Mouse (Mus musculus) embryonic facial prominence, embryonic 13.5 days (tissue): ENCODE results near the gene Nxpe4. TPM values are rescaled to one million over a fixed set of nuclear protein-coding genes. Genes with fewer than 3 reads are reported as not detected.
"Not testable (repeated sequence)": the region's sequence is repeated elsewhere in the genome, so short reads cannot be mapped to it uniquely, and the experiment has no call there.

Source experiments
- ATAC-seq: fragments of 200-750 bp; cut with Nextera tagmentation; 2 replicates; pipeline ENCODE4 v1.8.0; 2017; ENCODE audit warnings: low read depth; ENCODE audit not compliant: insufficient number of reproducible peaks, insufficient read depth, low FRiP score, low TSS enrichment
- H3K27ac ChIP-seq: fragments of 300-500 bp; sonication (generic); 2 replicates; pipeline ENCODE4 v1.5.1; 2015; ENCODE audit warnings: moderate library complexity, mild to moderate bottlenecking, inconsistent platforms
- H3K27me3 ChIP-seq: fragments of 300-500 bp; sonication (generic); 2 replicates; pipeline ENCODE4 v1.6.1; 2015; ENCODE audit warnings: mild to moderate bottlenecking, inconsistent platforms
- H3K36me3 ChIP-seq: fragments of 300-500 bp; sonication (generic); 2 replicates; pipeline ENCODE4 v1.6.1; 2015; ENCODE audit warnings: mild to moderate bottlenecking, inconsistent platforms
- H3K4me1 ChIP-seq: fragments of 300-500 bp; sonication (generic); 2 replicates; pipeline ENCODE4 v1.6.1; 2015; ENCODE audit warnings: inconsistent platforms
- H3K4me2 ChIP-seq: fragments of 300-500 bp; sonication (generic); 2 replicates; pipeline ENCODE4 v1.6.1; 2015; ENCODE audit warnings: moderate library complexity, mild to moderate bottlenecking, inconsistent platforms
- H3K4me3 ChIP-seq: fragments of 300-500 bp; sonication (generic); 2 replicates; pipeline ENCODE4 v1.5.1; 2015; ENCODE audit warnings: mild to moderate bottlenecking, inconsistent platforms
- H3K9ac ChIP-seq: fragments of 300-500 bp; sonication (generic); 2 replicates; pipeline ENCODE4 v1.6.1; 2015; ENCODE audit warnings: mild to moderate bottlenecking, inconsistent platforms
- H3K9me3 ChIP-seq: fragments of 300-500 bp; sonication (generic); 2 replicates; pipeline ENCODE4 v1.6.1; 2016; ENCODE audit warnings: inconsistent platforms
- WGBS: fragments of 180-500 bp; shearing (Covaris S2); methylation state at CpG from one replicate; pipeline ENCODE4 v1.1.7; 2015; ENCODE audit warnings: mixed read lengths; 5-methylcytosine and 5-hydroxymethylcytosine counted together
- polyA plus RNA-seq: library from polyadenylated mRNA; unstranded; fragments of >200 nt; fragmentation: Nextera tagmentation; extraction: Ambion mirVana; gene quantifications from 2 replicates; pipeline ENCODE4 v1.2.1, GENCODE M21; 2015

Nxpe4 gene
- polyA plus RNA-seq, 1 experiment from 2014 or later: 8.2 TPM

DNA sequence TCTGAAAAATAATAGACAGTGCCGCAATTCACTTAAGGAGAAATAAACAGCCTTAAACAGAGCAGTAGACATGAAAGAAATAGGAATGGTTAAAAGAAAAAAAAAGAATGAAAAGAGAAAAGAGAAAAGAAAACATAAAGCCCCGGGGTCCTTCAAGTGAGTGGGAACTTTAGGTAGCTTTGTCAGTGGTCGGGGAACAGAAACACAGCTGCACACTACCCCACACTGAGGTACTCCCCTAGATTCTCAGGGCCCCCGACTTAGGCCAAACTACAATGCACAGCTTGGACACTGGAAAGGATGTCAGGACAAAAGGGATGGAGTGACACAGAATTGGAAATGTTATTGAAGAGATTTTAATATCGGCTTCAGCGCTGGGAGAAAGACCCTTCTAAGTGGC, 200.9 kb downstream of the Nxpe4 start:
- H3K9me3 ChIP-seq: no peaks in the 10 kb centered on the region
- 64% methylated on average over 6 of the region's 6 CpGs for WGBS
- H3K4me1 ChIP-seq: peaks cover 17% of the 10 kb centered on the region; the same call in 1 of the 2 replicates
- no peaks in the 10 kb centered on the region for H3K27me3 ChIP-seq
- H3K27ac ChIP-seq: no peak overlapping the region
- no peak for ATAC-seq
- H3K36me3 ChIP-seq: no peaks in the 10 kb centered on the region
- no peak overlapping the region for H3K9ac ChIP-seq
- no peak overlapping the region for H3K4me2 ChIP-seq
- H3K4me3 ChIP-seq: no peak overlapping the region

DNA sequence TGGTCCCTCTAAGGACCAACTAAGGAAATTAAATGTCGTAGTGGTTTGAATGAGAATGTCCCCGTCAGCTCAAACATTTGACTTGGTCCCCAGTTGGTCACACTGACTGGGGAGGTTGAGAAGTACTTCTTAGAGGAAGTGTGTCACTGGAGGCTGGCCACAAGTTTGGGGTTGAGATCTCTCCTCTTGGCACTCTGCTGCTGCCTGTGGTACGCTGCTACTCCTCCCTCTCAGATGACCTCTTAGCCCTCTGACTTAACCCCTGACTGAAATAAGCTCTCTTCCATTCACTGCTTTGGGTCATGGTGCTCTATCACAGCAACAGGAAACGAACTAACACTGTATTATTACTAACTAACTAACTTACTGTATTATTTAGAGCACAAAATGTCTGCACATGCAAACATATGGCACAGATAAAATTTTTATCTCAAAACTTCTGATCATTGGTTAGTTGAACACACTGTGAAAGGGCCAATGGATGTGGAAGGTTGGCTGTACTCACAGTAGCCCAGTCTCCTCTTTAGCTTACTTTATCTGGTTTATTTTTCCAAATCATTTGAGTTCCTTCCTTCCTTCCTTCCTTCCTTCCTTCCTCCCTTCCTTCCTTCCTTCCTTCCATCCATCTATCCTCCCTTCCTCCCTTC, 211.5 kb downstream of the Nxpe4 start:
- Histone ChIP-seq H3K4me1 (no peaks in the 10 kb centered on the region), H3K27me3 (no peaks in the 10 kb centered on the region), H3K27ac (no peak overlapping the region), H3K36me3 (no peaks in the 10 kb centered on the region), H3K9ac (no peak overlapping the region), H3K4me2 (no peak overlapping the region), H3K9me3 (no peaks in the 10 kb centered on the region), H3K4me3 (no peak overlapping the region)
- 60% methylated on average over 4 of the region's 4 CpGs for WGBS
- no peak for ATAC-seq

DNA sequence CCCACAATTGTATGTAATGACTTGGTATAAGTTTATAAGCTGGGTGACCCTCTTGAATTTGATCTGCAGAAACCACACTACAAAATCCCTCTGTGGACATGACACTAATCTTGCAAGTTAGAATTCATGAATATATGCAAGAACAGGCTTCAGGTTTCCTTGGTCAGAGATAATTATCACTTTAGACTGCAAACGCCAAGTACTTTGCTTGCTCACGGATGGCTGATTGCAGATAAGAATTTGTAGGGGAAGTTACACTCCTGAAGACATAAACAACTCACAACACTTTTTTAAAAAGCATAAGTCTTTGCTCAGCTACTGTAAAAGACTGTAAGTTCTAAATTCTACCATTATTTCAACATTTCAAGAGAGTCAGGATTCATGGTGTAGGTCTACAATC, 212.5 kb downstream of the Nxpe4 start:
- no peaks in the 10 kb centered on the region for H3K4me1 ChIP-seq
- H3K4me2 ChIP-seq: no peak overlapping the region
- no peak overlapping the region for H3K27ac ChIP-seq
- no peak overlapping the region for H3K9ac ChIP-seq
- H3K27me3 ChIP-seq: no peaks in the 10 kb centered on the region
- H3K4me3 ChIP-seq: no peak overlapping the region
- no peak for ATAC-seq
- WGBS: 39% methylated on average over 2 of the region's 2 CpGs
- H3K36me3 ChIP-seq: no peaks in the 10 kb centered on the region
- no peaks in the 10 kb centered on the region for H3K9me3 ChIP-seq

DNA sequence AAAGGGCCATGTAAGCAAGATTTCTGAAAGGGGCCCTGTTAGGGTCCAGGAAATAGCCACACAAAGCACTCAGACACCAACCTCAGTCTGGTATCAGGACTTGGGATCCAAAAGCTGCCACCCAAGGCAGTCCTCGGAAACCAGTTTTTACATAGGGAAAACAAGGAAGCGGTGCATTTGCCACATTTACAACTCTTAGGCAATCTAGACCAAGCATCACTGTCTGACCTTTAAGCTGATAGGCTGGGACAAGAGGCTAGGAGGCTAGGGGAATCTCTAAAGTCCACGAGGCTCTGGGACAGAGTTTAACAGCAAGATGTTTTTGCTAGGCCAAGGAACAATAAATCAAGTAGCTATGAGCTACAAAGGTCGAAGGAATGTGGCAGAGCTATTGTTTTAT, 226.6 kb downstream of the Nxpe4 start:
- H3K9ac ChIP-seq: no peak overlapping the region
- WGBS: 82% methylated on average over 4 of the region's 4 CpGs

DNA sequence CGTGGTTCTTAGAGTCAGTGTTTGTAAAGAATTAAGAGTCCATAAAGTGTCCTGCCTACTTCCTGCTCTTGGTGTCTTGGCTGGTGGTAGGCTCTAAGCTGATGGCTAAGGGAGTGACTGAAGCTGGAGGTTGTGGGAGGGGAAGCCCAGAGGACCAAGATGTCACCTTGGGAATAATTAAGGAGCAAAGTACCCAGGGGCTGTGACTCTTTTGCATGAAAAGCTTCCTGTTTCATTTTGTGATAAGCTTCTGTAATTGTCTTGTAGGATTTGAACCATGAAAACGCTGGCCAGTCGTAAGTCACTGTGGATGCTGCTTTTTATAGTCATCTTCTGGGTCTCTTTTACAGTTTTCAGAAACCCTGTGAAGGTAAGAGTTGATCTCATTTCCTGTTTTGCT, 228.2 kb downstream of the Nxpe4 start:
- 74% methylated on average over 3 of the region's 3 CpGs for WGBS
- Histone ChIP-seq H3K27me3 (no peaks in the 10 kb centered on the region), H3K4me1 (no peaks in the 10 kb centered on the region), H3K27ac (no peak overlapping the region), H3K4me3 (no peak overlapping the region), H3K4me2 (no peak overlapping the region), H3K36me3 (no peaks in the 10 kb centered on the region), H3K9ac (no peak overlapping the region), H3K9me3 (no peaks in the 10 kb centered on the region)
- ATAC-seq: no peak

More for the DNA sequence above, 226.6 kb downstream of the Nxpe4 start:
- Histone ChIP-seq H3K27ac (no peak overlapping the region), H3K36me3 (no peaks in the 10 kb centered on the region), H3K4me2 (no peak overlapping the region), H3K4me3 (no peak overlapping the region), H3K27me3 (no peaks in the 10 kb centered on the region), H3K9me3 (no peaks in the 10 kb centered on the region), H3K4me1 (no peaks in the 10 kb centered on the region)
- ATAC-seq: no peak

DNA sequence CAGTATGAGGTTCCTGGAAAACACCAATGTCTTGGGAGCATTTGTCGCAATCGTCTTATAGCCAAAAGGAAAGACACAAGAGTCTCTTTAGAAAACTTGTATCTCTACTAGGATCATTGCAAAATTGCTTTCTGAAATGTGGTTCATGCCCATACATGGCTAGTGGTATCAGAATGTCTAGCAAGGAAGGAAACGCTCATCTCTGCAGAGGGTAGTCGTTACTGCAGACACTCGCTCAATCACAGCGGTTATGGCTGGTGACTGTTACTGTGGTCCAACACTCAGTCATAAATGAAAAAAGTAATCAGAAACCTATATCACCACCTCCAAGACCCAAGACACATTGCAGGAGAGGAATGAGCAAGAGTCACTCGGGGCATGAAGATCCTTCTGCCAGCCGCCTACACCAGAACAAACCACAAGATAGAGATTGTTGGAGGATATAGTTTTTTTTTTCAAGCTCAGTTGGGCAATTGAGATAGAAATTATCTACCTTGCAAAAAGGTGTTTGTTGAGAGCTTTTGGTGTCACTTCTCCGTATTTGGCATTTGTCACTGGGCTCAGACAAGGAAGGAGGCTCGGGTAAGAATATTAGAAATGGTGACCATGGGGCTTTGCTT, 241.9 kb downstream of the Nxpe4 start:
- Histone ChIP-seq H3K27me3 (no peaks in the 10 kb centered on the region), H3K27ac (no peak overlapping the region), H3K4me1 (no peaks in the 10 kb centered on the region), H3K36me3 (no peaks in the 10 kb centered on the region), H3K9me3 (no peaks in the 10 kb centered on the region), H3K4me3 (no peak overlapping the region), H3K9ac (no peak overlapping the region), H3K4me2 (no peak overlapping the region)
- 89% methylated on average over 10 of the region's 10 CpGs for WGBS
- no peak for ATAC-seq

DNA sequence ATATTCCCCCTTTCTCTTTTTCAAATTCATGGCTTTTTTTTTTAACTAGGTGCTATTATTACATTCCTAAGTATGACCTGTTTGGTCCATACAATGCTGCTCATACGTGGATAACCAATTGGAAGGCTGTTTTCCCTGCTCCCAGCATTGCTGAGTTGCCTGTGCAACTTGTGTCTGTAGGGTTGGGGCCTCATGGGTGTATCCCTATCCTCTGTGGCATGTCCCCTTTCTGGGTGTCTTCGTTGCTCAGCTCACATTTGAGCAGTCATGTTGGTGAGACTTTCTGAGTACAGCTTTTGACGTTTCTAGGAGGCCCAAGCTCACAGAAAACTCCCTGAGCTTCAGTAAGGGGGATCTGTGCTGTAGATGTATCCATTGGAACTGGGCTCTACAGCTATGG, 242.9 kb downstream of the Nxpe4 start:
- H3K27ac ChIP-seq: no peak overlapping the region
- no peak overlapping the region for H3K4me2 ChIP-seq
- no peak overlapping the region for H3K4me3 ChIP-seq
- no peaks in the 10 kb centered on the region for H3K27me3 ChIP-seq
- H3K36me3 ChIP-seq: no peaks in the 10 kb centered on the region
- 61% methylated on average over 3 of the region's 3 CpGs for WGBS
- no peak overlapping the region for H3K9ac ChIP-seq
- ATAC-seq: no peak
- no peaks in the 10 kb centered on the region for H3K9me3 ChIP-seq
- H3K4me1 ChIP-seq: no peaks in the 10 kb centered on the region

DNA sequence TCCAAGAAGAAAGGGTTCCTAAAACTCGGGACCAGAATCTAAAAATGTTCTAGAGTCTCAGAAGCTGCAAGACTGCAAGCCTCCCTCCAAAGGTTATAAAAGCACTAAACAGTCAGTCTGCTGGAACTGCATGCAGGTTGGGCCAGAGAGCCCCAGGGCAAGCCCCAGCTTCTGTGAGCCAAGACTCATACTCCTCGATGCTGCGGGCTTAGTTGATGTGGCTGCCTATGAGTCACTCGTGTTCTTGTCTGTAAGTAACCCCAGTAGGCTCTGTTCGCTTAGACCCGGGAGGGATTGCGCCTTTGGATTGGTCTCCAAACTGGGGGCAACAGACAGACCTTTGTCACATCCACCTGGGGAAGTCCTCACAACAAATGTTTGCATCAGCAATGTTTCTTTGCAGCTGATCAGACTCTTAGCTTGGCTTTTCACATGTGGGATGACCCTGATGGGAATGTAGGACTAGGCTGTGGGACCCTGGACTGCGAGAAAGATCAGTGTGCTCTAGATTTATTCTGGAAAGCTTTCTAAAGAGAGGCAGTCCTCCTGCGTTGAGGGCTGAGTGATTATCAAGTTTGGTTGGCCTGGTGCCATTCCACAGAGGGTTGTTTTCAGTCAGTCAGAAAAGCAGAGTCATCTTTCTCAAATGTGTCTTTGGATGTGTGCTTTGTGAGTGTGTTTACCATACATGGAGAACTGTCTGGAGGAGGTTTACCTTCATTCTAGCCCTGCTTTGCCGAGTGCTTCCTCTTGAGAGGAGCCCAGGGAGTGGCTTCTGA, 245.9 kb downstream of the Nxpe4 start:
- H3K9me3 ChIP-seq: no peaks in the 10 kb centered on the region
- H3K4me2 ChIP-seq: no peak overlapping the region
- no peak for ATAC-seq
- no peaks in the 10 kb centered on the region for H3K27me3 ChIP-seq
- WGBS: 77% methylated on average over 10 of the region's 10 CpGs
- H3K4me3 ChIP-seq: no peak overlapping the region
- no peak overlapping the region for H3K27ac ChIP-seq
- H3K36me3 ChIP-seq: no peaks in the 10 kb centered on the region
- no peak overlapping the region for H3K9ac ChIP-seq
- H3K4me1 ChIP-seq: no peaks in the 10 kb centered on the region

DNA sequence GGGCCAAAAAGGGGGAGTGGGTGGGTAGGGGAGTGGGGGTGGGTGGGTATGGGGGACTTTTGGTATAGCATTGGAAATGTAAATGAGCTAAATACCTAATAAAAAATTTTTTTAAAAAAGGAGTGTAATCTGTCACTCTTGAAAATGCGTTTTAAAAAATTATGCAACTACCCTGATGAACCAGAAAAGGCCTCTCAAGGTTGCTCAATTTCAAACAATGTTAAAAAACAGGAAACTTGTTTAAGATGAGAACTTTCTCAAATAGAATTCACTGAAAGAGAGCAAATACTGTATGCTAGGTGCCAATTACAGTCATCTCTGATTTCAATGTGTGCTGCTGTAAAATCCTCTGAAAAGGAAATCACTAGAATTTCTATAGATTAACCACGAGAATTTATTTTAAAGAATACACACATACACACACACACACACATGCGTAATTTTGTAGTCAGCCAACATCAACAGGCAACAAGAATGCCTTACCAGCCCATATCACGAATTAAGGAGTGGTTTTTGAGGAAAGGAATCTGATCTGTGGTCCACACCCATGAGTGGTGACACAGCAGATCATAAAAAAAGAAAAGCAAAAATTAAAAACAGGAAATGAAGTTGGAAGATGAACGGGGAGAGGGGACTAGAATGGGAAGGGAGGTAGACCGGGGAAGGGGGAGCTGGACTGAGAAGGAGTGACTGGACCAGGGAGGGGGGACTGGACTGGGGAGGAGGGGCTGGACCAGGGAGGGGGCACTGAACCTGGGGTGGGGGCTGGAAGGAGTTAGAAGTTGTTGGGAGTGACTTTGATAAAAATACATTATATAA, 248.6 kb downstream of the Nxpe4 start:
- H3K27me3 ChIP-seq: no peaks in the 10 kb centered on the region
- 69% methylated on average over 6 of the region's 6 CpGs for WGBS
- no peak for ATAC-seq
- no peaks in the 10 kb centered on the region for H3K9me3 ChIP-seq
- H3K4me1 ChIP-seq: peaks cover 6% of the 10 kb centered on the region; the same call in 1 of the 2 replicates
- no peak overlapping the region for H3K27ac ChIP-seq
- no peaks in the 10 kb centered on the region for H3K36me3 ChIP-seq
- no peak overlapping the region for H3K4me3 ChIP-seq
- no peak overlapping the region for H3K9ac ChIP-seq
- H3K4me2 ChIP-seq: no peak overlapping the region

DNA sequence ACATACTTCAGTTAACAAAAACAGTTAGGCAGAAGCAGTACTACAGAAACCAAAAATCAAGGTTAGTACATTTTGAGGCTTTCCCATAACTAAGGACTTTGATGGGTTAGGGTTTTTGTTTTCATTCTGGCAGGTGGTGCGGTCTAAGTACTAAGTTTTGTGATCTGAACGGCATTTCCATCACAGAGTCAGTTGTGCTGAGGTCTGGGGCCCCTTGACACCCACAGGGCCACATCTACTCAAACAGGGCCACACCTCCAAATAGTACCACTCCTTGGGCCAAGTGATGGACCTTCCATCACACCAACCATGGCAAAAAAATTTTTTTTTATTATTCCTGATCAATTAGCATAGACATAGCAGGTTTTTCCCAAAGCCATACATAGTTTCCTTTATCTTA, 251.8 kb downstream of the Nxpe4 start:
- Histone ChIP-seq H3K27me3 (no peaks in the 10 kb centered on the region), H3K4me1 (peaks cover 6% of the 10 kb centered on the region; the same call in 1 of the 2 replicates), H3K27ac (no peak overlapping the region), H3K4me3 (no peak overlapping the region), H3K4me2 (no peak overlapping the region), H3K9ac (no peak overlapping the region), H3K9me3 (no peaks in the 10 kb centered on the region), H3K36me3 (no peaks in the 10 kb centered on the region)
- WGBS: 80% methylated on average over 2 of the region's 2 CpGs
- ATAC-seq: no peak

DNA sequence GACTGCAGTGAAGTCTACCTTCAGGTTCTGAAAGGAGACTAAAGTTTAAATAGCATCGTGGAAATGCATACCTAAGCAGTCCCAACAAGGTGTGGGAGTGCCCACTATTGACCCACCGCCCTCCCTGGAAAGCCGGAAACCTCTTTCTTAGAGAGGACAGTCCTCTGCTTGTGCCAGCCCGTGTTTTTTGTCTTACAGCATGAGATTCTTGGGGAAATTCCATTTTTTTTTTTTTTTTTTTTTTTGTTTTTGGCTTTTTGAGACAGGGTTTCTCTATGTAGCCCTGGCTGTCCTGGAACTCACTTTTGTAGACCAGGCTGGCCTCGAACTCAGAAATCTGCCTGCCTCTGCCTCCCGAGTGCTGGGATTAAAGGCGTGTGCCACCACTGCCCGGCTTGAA, 255.5 kb downstream of the Nxpe4 start:
- H3K27me3 ChIP-seq, H3K27ac ChIP-seq, ATAC-seq, H3K4me2 ChIP-seq, H3K4me3 ChIP-seq, H3K36me3 ChIP-seq, H3K4me1 ChIP-seq, H3K9ac ChIP-seq, H3K9me3 ChIP-seq: not testable (repeated sequence)
- WGBS: 91% methylated on average over 8 of the region's 8 CpGs
